Mouse (Mus musculus) G1E (cell line): ENCODE measurements around the gene Klhdc9.

ENCODE experiments used
- CTCF ChIP-seq: IDR thresholded peaks from 2 replicates; pipeline ENCODE4 v1.5.1; 2012; ENCODE audit warnings: low read depth, low read length, inconsistent platforms, mixed read lengths
- GATA1 ChIP-seq: IDR thresholded peaks from 2 replicates; pipeline ENCODE4 v1.6.1; 2012; ENCODE audit warnings: borderline replicate concordance, low read length, inconsistent platforms, mixed read lengths
- POLR2AphosphoS5 ChIP-seq: IDR thresholded peaks from 2 replicates; pipeline ENCODE4 v1.6.1; 2012; ENCODE audit warnings: low read depth, low read length, inconsistent platforms; ENCODE audit not compliant: insufficient replicate concordance
- TAL1 ChIP-seq: conservative IDR thresholded peaks from 2 replicates; pipeline ENCODE4 v1.6.1; 2012; ENCODE audit warnings: low read depth, low read length, inconsistent platforms, mixed read lengths

- TF ChIP-seq CTCF (no peak), GATA1 (no peak), POLR2AphosphoS5 (no peak), TAL1 (no peak)
Observed at GRCm38 (mm10) chr1:171355812-171356340, 4.7 kb downstream of the Klhdc9 start.
